Mouse (Mus musculus) intestine, postnatal 0 days (tissue): ENCODE results near the gene Ttc16. TPM values are rescaled to one million over a fixed set of nuclear protein-coding genes. Genes with fewer than 3 reads are reported as not detected.

Source experiments
- ATAC-seq: fragments of 200-750 bp; cut with Nextera tagmentation; 2 replicates; pipeline ENCODE4 v1.8.0; 2017; ENCODE audit warnings: mild to moderate bottlenecking, moderate TSS enrichment, moderate library complexity
- H3K27ac ChIP-seq: fragments of 300-500 bp; sonication (generic); 2 replicates; pipeline ENCODE4 v1.5.1; 2014; ENCODE audit warnings: mild to moderate bottlenecking, low read depth, low read length, moderate library complexity
- H3K27me3 ChIP-seq: fragments of 300-500 bp; sonication (generic); replicated peaks from 2 replicates; pipeline ENCODE4 v1.6.1; 2014; ENCODE audit warnings: low read length, mixed read lengths; ENCODE audit not compliant: control insufficient read depth, insufficient read depth
- H3K36me3 ChIP-seq: fragments of 300-500 bp; sonication (generic); 2 replicates; pipeline ENCODE4 v1.6.1; 2014; ENCODE audit warnings: mild to moderate bottlenecking, moderate library complexity; ENCODE audit not compliant: control insufficient read depth, insufficient read depth
- H3K4me1 ChIP-seq: fragments of 300-500 bp; sonication (generic); replicated peaks from 2 replicates; pipeline ENCODE4 v1.6.1; 2014; ENCODE audit warnings: antibody characterized with exemption, low read length, mixed read lengths; ENCODE audit not compliant: control insufficient read depth, insufficient read depth
- H3K4me2 ChIP-seq: fragments of 300-500 bp; sonication (generic); replicated peaks from 2 replicates; pipeline ENCODE4 v1.6.1; 2014; ENCODE audit warnings: low read depth, mild to moderate bottlenecking, moderate library complexity
- H3K4me3 ChIP-seq: fragments of 300-500 bp; sonication (generic); 2 replicates; pipeline ENCODE4 v1.5.1; 2014; ENCODE audit warnings: low read depth, low read length
- H3K9ac ChIP-seq: fragments of 300-500 bp; sonication (generic); 2 replicates; pipeline ENCODE4 v1.6.1; 2014; ENCODE audit warnings: mild to moderate bottlenecking, low read depth, low read length
- H3K9me3 ChIP-seq: fragments of 300-500 bp; sonication (generic); 2 replicates; pipeline ENCODE4 v1.6.1; 2016; ENCODE audit warnings: mixed run types; ENCODE audit not compliant: control insufficient read depth
- CTCF ChIP-seq: sonication (generic); IDR thresholded peaks from 2 replicates; pipeline ENCODE4 v1.5.1; 2016; ENCODE audit warnings: low read depth, mild to moderate bottlenecking, control low read depth, antibody characterized with exemption, moderate library complexity
- WGBS: fragments of 180-500 bp; shearing (Covaris S2); extraction: QIAGEN DNeasy Blood & Tissue Kit; methylation state at CpG from one replicate; pipeline ENCODE4 v1.1.7; 2014; 5-methylcytosine and 5-hydroxymethylcytosine counted together
- microRNA counts: library from miRNA; unstranded; fragments of <30 nt; microRNA quantifications from one replicate; lab custom pipeline; 2016
- microRNA-seq: library from miRNA; unstranded; fragments of <30 nt; microRNA quantifications from one replicate; pipeline ENCODE4, GENCODE M21; 2016
- polyA plus RNA-seq: library from polyadenylated mRNA; unstranded; fragments of >200 nt; fragmentation: Nextera tagmentation; extraction: Ambion mirVana; gene quantifications from 2 replicates; pipeline ENCODE4 v1.2.1, GENCODE M21; 2015

Gene Ttc16
- polyA plus RNA-seq, 1 experiment from 2014 or later, result 0.04 TPM

GRCm38 (mm10) chr2:32712108-32712551 lies 63.3 kb downstream of the Ttc16 start:
- peaks cover 34% of the 10 kb centered on the region for H3K36me3 ChIP-seq
- no peaks in the 10 kb centered on the region for H3K27me3 ChIP-seq
- ATAC-seq, result peak; percentile 55
- H3K4me1 ChIP-seq, result peaks cover 13% of the 10 kb centered on the region; the same call in 1 of the 2 replicates
- peak overlapping the region; percentile 74 for H3K4me2 ChIP-seq
- peak overlapping the region; percentile 89 for H3K4me3 ChIP-seq
- peak overlapping the region; percentile 85 for H3K9ac ChIP-seq
- H3K9me3 ChIP-seq, result no peaks in the 10 kb centered on the region
- 1% methylated on average over 39 of the region's 41 CpGs for WGBS
- peak overlapping the region; percentile 80 for H3K27ac ChIP-seq
- peak; percentile 36; the same call in 1 of the 2 replicates for TF ChIP-seq CTCF

DNA sequence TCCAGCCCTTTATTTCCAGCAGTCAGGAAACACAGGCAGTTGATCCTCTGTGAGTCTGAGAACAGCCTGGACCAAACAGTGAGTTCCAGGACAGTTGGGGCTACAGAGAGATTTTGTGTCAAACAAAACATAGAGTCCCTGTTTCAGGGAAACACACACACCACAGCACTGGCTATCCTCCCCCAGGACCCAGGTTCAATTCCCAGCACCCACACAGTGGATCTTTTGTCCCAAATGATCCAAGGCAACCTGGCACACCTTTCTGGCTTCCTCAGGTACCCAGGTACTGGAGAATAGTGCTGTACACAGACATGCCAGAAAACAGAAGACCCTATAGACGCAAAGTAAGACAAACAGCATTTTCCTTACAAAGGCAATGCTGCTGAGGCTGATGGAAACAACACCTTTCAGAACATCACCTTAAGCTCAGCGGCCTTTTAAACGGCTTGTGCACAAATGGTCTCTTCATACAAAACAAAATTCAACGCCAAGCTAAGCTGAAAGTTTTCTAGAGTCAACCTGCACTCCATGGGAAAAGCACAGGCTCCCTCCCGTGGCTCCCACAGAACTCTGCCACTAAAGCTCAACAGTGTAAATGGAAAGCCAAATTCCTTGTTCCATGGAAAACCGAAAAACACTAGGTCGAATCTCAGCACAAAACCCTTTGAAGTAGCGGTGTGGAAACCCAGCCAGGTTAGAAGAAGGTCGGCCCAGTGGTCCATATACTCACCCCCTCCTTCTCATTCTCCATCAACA lies 64.0 kb downstream of the Ttc16 start:
- H3K36me3 ChIP-seq, result peaks cover 40% of the 10 kb centered on the region
- peak; percentile 41; the same call in 1 of the 2 replicates for TF ChIP-seq CTCF
- H3K9me3 ChIP-seq, result no peaks in the 10 kb centered on the region
- peak overlapping the region; percentile 74 for H3K4me2 ChIP-seq
- 21% methylated on average over 9 of the region's 9 CpGs for WGBS
- no peak for ATAC-seq
- H3K9ac ChIP-seq, result peak overlapping the region; percentile 85
- H3K27me3 ChIP-seq, result no peaks in the 10 kb centered on the region
- H3K4me1 ChIP-seq, result peaks cover 13% of the 10 kb centered on the region; the same call in 1 of the 2 replicates
- peak overlapping the region; percentile 89 for H3K4me3 ChIP-seq
- peak overlapping the region; percentile 80 for H3K27ac ChIP-seq

GRCm38 (mm10) chr2:32710425-32710824 lies 65.0 kb downstream of the Ttc16 start:
- Histone ChIP-seq H3K4me1 (peaks cover 13% of the 10 kb centered on the region; the same call in 1 of the 2 replicates), H3K4me2 (no peak overlapping the region), H3K27ac (no peak overlapping the region), H3K9me3 (no peaks in the 10 kb centered on the region), H3K36me3 (peaks cover 51% of the 10 kb centered on the region), H3K9ac (no peak overlapping the region), H3K4me3 (no peak overlapping the region), H3K27me3 (no peaks in the 10 kb centered on the region)
- no peak for TF ChIP-seq CTCF
- 74% methylated on average over 5 of the region's 5 CpGs for WGBS
- ATAC-seq, result no peak

DNA sequence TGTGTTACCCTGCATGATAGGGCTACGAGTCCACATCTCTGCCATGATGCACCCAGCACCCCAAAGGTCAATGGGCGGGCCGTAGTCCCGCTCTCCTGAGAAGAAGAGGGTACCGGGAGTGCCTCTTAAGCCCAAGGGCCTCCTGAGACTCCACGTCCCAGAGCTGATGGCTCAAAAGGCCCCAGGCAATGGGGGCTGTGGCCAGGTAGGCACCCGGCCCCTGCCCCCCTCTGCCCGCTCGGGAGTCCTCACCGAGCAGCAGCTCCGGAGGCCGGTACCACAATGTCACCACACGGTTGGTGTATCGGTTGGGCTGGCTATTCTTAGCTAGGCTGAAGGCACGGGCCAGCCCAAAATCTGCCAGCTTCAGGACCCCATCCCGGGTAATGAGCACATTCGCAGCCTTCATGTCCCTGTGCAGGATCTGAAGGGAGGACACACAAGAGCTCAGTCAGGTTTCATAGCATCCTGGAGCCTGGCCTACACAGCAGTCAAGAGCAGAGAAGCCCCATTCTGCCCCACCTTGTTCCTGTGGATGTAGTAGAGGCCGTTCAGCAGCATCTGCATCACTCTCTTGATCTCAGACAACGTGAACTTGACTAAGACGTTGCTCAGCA lies 65.8 kb downstream of the Ttc16 start:
- WGBS, result 86% methylated on average over 20 of the region's 20 CpGs
- no peak for ATAC-seq
- Histone ChIP-seq H3K36me3 (peaks cover 59% of the 10 kb centered on the region), H3K9me3 (no peaks in the 10 kb centered on the region), H3K4me2 (no peak overlapping the region), H3K27ac (peak overlapping the region; percentile 28; the same call in 1 of the 2 replicates), H3K4me3 (no peak overlapping the region), H3K9ac (no peak overlapping the region), H3K27me3 (no peaks in the 10 kb centered on the region), H3K4me1 (peaks cover 13% of the 10 kb centered on the region; the same call in 1 of the 2 replicates)
- no peak for TF ChIP-seq CTCF

DNA sequence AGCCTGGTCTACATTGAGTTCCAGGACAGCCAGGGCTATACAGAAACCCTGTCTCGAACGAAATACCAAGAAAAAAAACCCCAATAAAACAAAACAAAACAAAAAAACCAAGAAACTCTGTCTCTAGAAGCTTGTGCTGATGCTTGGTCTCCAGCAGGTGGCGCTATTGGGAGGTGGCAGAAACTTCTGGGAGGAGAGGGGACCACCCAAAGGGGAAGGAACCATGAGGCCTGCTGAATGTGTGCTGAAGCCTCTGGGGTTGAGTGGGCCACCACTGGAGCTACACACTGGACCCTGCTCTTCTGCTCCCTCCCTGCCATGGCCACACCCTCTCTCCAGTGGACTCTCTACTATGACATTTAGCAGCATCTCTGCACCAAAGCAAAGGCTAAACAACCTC lies 66.8 kb downstream of the Ttc16 start:
- Histone ChIP-seq H3K4me1 (peaks cover 7% of the 10 kb centered on the region; the same call in 1 of the 2 replicates), H3K27ac (no peak overlapping the region), H3K9ac (no peak overlapping the region), H3K36me3 (peaks cover 66% of the 10 kb centered on the region), H3K4me2 (no peak overlapping the region), H3K9me3 (no peaks in the 10 kb centered on the region), H3K4me3 (no peak overlapping the region), H3K27me3 (no peaks in the 10 kb centered on the region)
- ATAC-seq, result no peak
- TF ChIP-seq CTCF, result peak; percentile 89
- WGBS, result 31% methylated on average over 3 of the region's 3 CpGs

MicroRNAs within 50 kb of the gene (microRNA counts, 519-probe panel; counts per million panel counts)
- microRNA mmu-miR-2861 (lab: Ali Mortazavi, UCI), result not detected

Small RNA genes lying within 50 kb of the gene (microRNA-seq; reads per million reads assigned to microRNA genes)
- gene Mir2861 (not detected), gene Mir3960 (not detected)

Other genes with a start within 250 kb of the Ttc16 start
- 18.0 and 18.4 TPM in 2 replicates for gene Fam102a, start 240.3 kb downstream of the Ttc16 start, polyA plus RNA-seq
- 120 and 124 TPM in 2 replicates for gene Dpm2, start 204.8 kb downstream of the Ttc16 start, polyA plus RNA-seq
- not detected in 2 replicates for gene Pip5kl1, start 200.8 kb downstream of the Ttc16 start, polyA plus RNA-seq
- gene 9430097D07Rik, start 199.9 kb downstream of the Ttc16 start, polyA plus RNA-seq, result 0.14 TPM in 1 of 2 replicates, not detected in the other
- 5.7 and 6.6 TPM in 2 replicates for gene St6galnac4, start 188.5 kb downstream of the Ttc16 start, polyA plus RNA-seq
- 8.3 and 9.1 TPM in 2 replicates for gene St6galnac6, start 175.9 kb downstream of the Ttc16 start, polyA plus RNA-seq
- gene Ak1, start 153.9 kb downstream of the Ttc16 start, polyA plus RNA-seq, result 10.5 and 12.1 TPM in 2 replicates
- gene Eng, start 129.0 kb downstream of the Ttc16 start, polyA plus RNA-seq, result 32.2 and 34.1 TPM in 2 replicates
- gene Fpgs, start 71.5 kb downstream of the Ttc16 start, polyA plus RNA-seq, result 12.4 and 15.2 TPM in 2 replicates
- 54.0 and 62.2 TPM in 2 replicates for gene Cdk9, start 62.6 kb downstream of the Ttc16 start, polyA plus RNA-seq
- gene Sh2d3c, start 54.6 kb downstream of the Ttc16 start, polyA plus RNA-seq, result 11.2 and 11.7 TPM in 2 replicates
- gene 6330409D20Rik, start 34.6 kb downstream of the Ttc16 start, polyA plus RNA-seq, result 0.18 TPM in 2 replicates
- 59.2 and 60.4 TPM in 2 replicates for gene Tor2a, start 18.4 kb downstream of the Ttc16 start, polyA plus RNA-seq
- 8.4 and 10.5 TPM in 2 replicates for gene Ptrh1, start 153 bp upstream of the Ttc16 start, polyA plus RNA-seq
- 0.47 and 0.76 TPM in 2 replicates for gene Cfap157, start 8.8 kb upstream of the Ttc16 start, polyA plus RNA-seq
- gene Stxbp1, start 71.6 kb upstream of the Ttc16 start, polyA plus RNA-seq, result 12.1 and 12.2 TPM in 2 replicates
- gene Fam129b, start 100.5 kb upstream of the Ttc16 start, polyA plus RNA-seq, result 13.9 and 15.3 TPM in 2 replicates
- gene Rpl12, start 185.9 kb upstream of the Ttc16 start, polyA plus RNA-seq, result 90.6 and 103 TPM in 2 replicates
- 4.3 and 4.4 TPM in 2 replicates for gene Lrsam1, start 186.0 kb upstream of the Ttc16 start, polyA plus RNA-seq
- 48.7 and 50.2 TPM in 2 replicates for gene Slc2a8, start 206.4 kb upstream of the Ttc16 start, polyA plus RNA-seq